ENCODE assay signal across 9 mouse cellular contexts in the genomic region with DNA sequence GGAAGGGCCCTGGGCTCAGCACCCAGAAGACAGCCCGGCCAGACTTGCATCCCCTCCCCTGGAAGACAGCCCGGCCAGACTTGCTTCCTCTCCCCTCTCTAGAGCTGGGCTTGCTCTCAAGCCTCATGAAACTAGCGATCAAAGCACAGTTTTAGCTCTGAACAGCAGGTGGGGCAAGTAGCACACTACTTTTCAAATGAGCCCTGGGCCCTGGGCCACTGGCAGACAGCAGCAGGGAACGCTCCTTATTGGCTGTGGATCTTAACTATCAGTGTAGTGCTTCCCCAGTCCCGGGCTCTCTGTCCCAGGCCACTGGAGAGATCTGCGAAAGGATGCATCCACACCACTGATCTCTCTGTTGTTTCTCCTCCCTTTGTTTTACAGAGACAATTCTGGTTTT. TPM values are rescaled to one million over a fixed set of nuclear protein-coding genes. Genes with fewer than 3 reads are reported as not detected.
DNase-seq lines count a peak whose midpoint lies in the region; ATAC-seq and TF ChIP-seq lines count a peak whose summit lies in the region.
"Had no signal": no experiment of that assay in that cellular context is flagged by ENCODE, and none has a peak within 500 bp of the region (broad histone marks: within the 10 kb centered on the region; RNA-seq: fewer than 3 reads in every experiment).

No protein-coding gene starts in this region.

- no peak overlapping the region for H3K4me2 ChIP-seq in forebrain, embryonic 14.5 days (ENCODE audit: low read length)
- no peak overlapping the region for H3K4me2 ChIP-seq in liver, postnatal 0 days (ENCODE audit: low read depth, low read length)

- 3% methylated on average over 6 of the region's 6 CpGs for WGBS in forebrain, embryonic 14.5 days
- WGBS in liver, postnatal 0 days (ENCODE audit: insufficient replicate concordance), result 3% methylated on average over 6 of the region's 6 CpGs

- H3K27me3 ChIP-seq in forebrain, embryonic 14.5 days (replicated peaks; ENCODE audit: control insufficient read depth, insufficient read depth, low read length), result no peaks in the 10 kb centered on the region
- H3K27me3 ChIP-seq in liver, postnatal 0 days (ENCODE audit: insufficient read depth, low read length), result no peaks in the 10 kb centered on the region

- no peak overlapping the region for H3K4me3 ChIP-seq in ES-E14 (ENCODE audit: insufficient read depth in 1 of 2, low read depth in 1 of 2, low read length in 2 of 2, poor library complexity in 1 of 2, severe bottlenecking in 1 of 2)
- H3K4me3 ChIP-seq in forebrain, embryonic 14.5 days (ENCODE audit: low read depth, low read length), result no peak overlapping the region
- no peak overlapping the region for H3K4me3 ChIP-seq in liver, postnatal 0 days (ENCODE audit: low read depth, low read length)

- peaks cover 8 to 9% of the 10 kb centered on the region in 2 experiments; a peak in 2 of 4 replicates for H3K4me1 ChIP-seq in ES-E14 (ENCODE audit: control insufficient read depth in 2 of 2, insufficient read depth in 2 of 2, low read length in 2 of 2, poor library complexity in 1 of 2)
- H3K4me1 ChIP-seq in forebrain, embryonic 14.5 days (ENCODE audit: control insufficient read depth, insufficient read depth, low read length), result no peaks in the 10 kb centered on the region
- no peaks in the 10 kb centered on the region for H3K4me1 ChIP-seq in liver, postnatal 0 days (ENCODE audit: insufficient read depth)

- no peaks in the 10 kb centered on the region for H3K36me3 ChIP-seq in ES-E14 (ENCODE audit: control insufficient read depth, insufficient read depth, low read length, poor library complexity, severe bottlenecking)
- H3K36me3 ChIP-seq in forebrain, embryonic 14.5 days (ENCODE audit: control insufficient read depth, insufficient read depth, low read length), result no peaks in the 10 kb centered on the region
- no peaks in the 10 kb centered on the region for H3K36me3 ChIP-seq in liver, postnatal 0 days (replicated peaks; ENCODE audit: insufficient read depth, low read length)

- intact Hi-C loops in heart, postnatal 10 days (cut with DNase I), result loop anchor here (1.0 to 5.0 kb wide), 4 partner anchors 111 to 802 kb away; no protein-coding TSS in a partner anchor

- TF ChIP-seq EP300 in liver, postnatal 0 days (IDR thresholded peaks at IDR 0.05; ENCODE audit: low read depth), result no peak

- H3K9ac ChIP-seq in ES-E14 (ENCODE audit: insufficient read depth, low read depth, low read length, poor library complexity, severe bottlenecking), result no peak overlapping the region
- no peak overlapping the region for H3K9ac ChIP-seq in forebrain, embryonic 14.5 days (ENCODE audit: low read length)
- H3K9ac ChIP-seq in liver, postnatal 0 days (replicated peaks), result no peak overlapping the region

- peak; percentile 78 for TF ChIP-seq CTCF in liver, postnatal 0 days (IDR thresholded peaks at IDR 0.05; ENCODE audit: low read depth)

- ATAC-seq in forebrain, embryonic 14.5 days, result peak; percentile 98
- peak; percentile 91 for ATAC-seq in liver, postnatal 0 days
- peak; percentile 79 for ATAC-seq in neutrophil, adult 5-6 weeks (ENCODE audit: extremely low read depth, insufficient number of reproducible peaks, low FRiP score, poor library complexity, severe bottlenecking)

- in situ Hi-C loops in ES-E14 (cut with MboI; ENCODE audit: low sequenced_read_pairs in 2 of 2, unreplicated experiment in 2 of 2), result no loop called here

- H3K27ac ChIP-seq in ES-E14 (ENCODE audit: insufficient read depth, low read depth, low read length, poor library complexity, severe bottlenecking), result 0 out of 2 replicates have a peak overlapping the region, but pooled peaks have one; percentile 5
- H3K27ac ChIP-seq in forebrain, embryonic 14.5 days (ENCODE audit: low read depth, low read length), result no peak overlapping the region
- no peak overlapping the region for H3K27ac ChIP-seq in liver, postnatal 0 days (ENCODE audit: low read depth)
- H3K27ac ChIP-seq: macrophage had no signal

- H3K9me3 ChIP-seq in ES-E14 (ENCODE audit: control insufficient read depth, insufficient read depth, low read depth, low read length), result no peaks in the 10 kb centered on the region
- H3K9me3 ChIP-seq in forebrain, embryonic 14.5 days (replicated peaks; ENCODE audit: control insufficient read depth, low read length), result no peaks in the 10 kb centered on the region
- H3K9me3 ChIP-seq in liver, postnatal 0 days (ENCODE audit: low read length), result no peaks in the 10 kb centered on the region

- DNase-seq in ES-E14 (ENCODE audit: low read depth, low spot score), result peak; percentile 73
- DNase-seq in cerebellum, adult 11 months, result peak; percentile 38
- DNase-seq in forebrain, embryonic 14.5 days (ENCODE audit: low spot score), result peak; percentile 88
- DNase-seq in heart, postnatal 10 days, result peak; percentile 86 to 87
- peak; percentile 77 to 85 for DNase-seq in kidney, postnatal 4 days
- peak; percentile 68 for DNase-seq in liver, postnatal 0 days
- peak; percentile 77 for DNase-seq in testis, postnatal 10 days (ENCODE audit: low spot score)

TF ChIP-seq in ES-E14, 5 proteins besides CTCF, POLR2A, EP300 and RAD21:
- TF ChIP-seq HCFC1 (IDR thresholded peaks at IDR 0.05; ENCODE audit: borderline replicate concordance, insufficient read depth, low read length) (0 out of 2 replicates have a peak, but pooled peaks have one; percentile 24), ZC3H11A (IDR thresholded peaks at IDR 0.05; ENCODE audit: borderline replicate concordance, low read depth, low read length) (peak; percentile 36; the same call in 1 of the 2 replicates), CHD2 (IDR thresholded peaks at IDR 0.05; ENCODE audit: low read depth, low read length) (no peak), MAFK (IDR thresholded peaks at IDR 0.05; ENCODE audit: insufficient read depth, low read depth, low read length) (no peak), ZNF384 (IDR thresholded peaks at IDR 0.05; ENCODE audit: low read depth, low read length) (no peak)

RNA-seq across cellular contexts. Expression of a gene that starts 8.4 kb away (rescaled TPM):
- 14.6 and 22.3 TPM in 2 replicates for total RNA-seq in ES-E14 (2012; rRNA removed)
- 2.7 and 3.0 TPM in 2 replicates for polyA plus RNA-seq in forebrain, embryonic 14.5 days (2014; fragmentation: Nextera tagmentation; extraction: Ambion mirVana)
- 10 to 100 TPM; 14.4 to 15.8 TPM for total RNA-seq in heart, postnatal 10 days (2021)
- polyA plus RNA-seq in liver, postnatal 0 days (2015; fragmentation: Nextera tagmentation; extraction: Ambion mirVana), result 3.2 and 3.6 TPM in 2 replicates
- 10.4 and 14.1 TPM in 2 replicates for total RNA-seq in neutrophil, adult 5-6 weeks (2017)

RNA-seq across cellular contexts. Expression of a gene that starts 20.6 kb away (rescaled TPM):
- total RNA-seq in ES-E14 (2012; rRNA removed), result not detected in 2 replicates
- 0.42 and 0.49 TPM in 2 replicates for polyA plus RNA-seq in forebrain, embryonic 14.5 days (2014; fragmentation: Nextera tagmentation; extraction: Ambion mirVana)
- not detected for total RNA-seq in heart, postnatal 10 days (2021)
- not detected in 2 replicates for polyA plus RNA-seq in liver, postnatal 0 days (2015; fragmentation: Nextera tagmentation; extraction: Ambion mirVana)
- not detected in 2 replicates for total RNA-seq in neutrophil, adult 5-6 weeks (2017)
- polyA plus RNA-seq: macrophage had no signal

RNA-seq across cellular contexts. Expression of a gene that starts 46.4 kb away (rescaled TPM):
- 14.6 and 16.5 TPM in 2 replicates for total RNA-seq in ES-E14 (2012; rRNA removed)
- 15.2 and 15.3 TPM in 2 replicates for polyA plus RNA-seq in forebrain, embryonic 14.5 days (2014; fragmentation: Nextera tagmentation; extraction: Ambion mirVana)
- total RNA-seq in heart, postnatal 10 days (2021), result 10 to 100 TPM; 15.5 to 16.8 TPM
- polyA plus RNA-seq in liver, postnatal 0 days (2015; fragmentation: Nextera tagmentation; extraction: Ambion mirVana), result 19.1 and 19.2 TPM in 2 replicates
- total RNA-seq in neutrophil, adult 5-6 weeks (2017), result 8.7 and 9.9 TPM in 2 replicates

Comparison
In these comparisons a context has a peak if more than half of its experiments do, and no peak if none do; other contexts are left out.
1. DNase-seq: peak in every context shown above with its lines; median percentile 88 in forebrain, embryonic 14.5 days; 86 in heart, postnatal 10 days; 81 in kidney, postnatal 4 days; 77 in testis, postnatal 10 days; 73 in ES-E14; 68 in liver, postnatal 0 days; 38 in cerebellum, adult 11 months.